Mouse (Mus musculus) bone marrow, adult 2 months (tissue): ENCODE measurements around the gene P4hb.

Experiments
- CTCF ChIP-seq: fragments of 200-500 bp; IDR thresholded peaks from 2 replicates; pipeline ENCODE4 v1.5.1; 2011; ENCODE audit warnings: low read length, control low read depth; ENCODE audit not compliant: control insufficient read depth, insufficient read depth
- POLR2A ChIP-seq: fragments of 200-500 bp; IDR thresholded peaks from 2 replicates; pipeline ENCODE4 v1.6.1; 2011; ENCODE audit warnings: low read depth, mild to moderate bottlenecking, control low read depth, low read length, borderline replicate concordance; ENCODE audit not compliant: control insufficient read depth

- TF ChIP-seq POLR2A (no peak), CTCF (no peak)
Observed at GRCm38 (mm10) chr11:120522581-120522980, 50.5 kb downstream of the P4hb start.
